Mouse (Mus musculus): ENCODE results near the gene Zfp429. TPM values are rescaled to one million over a fixed set of nuclear protein-coding genes. Genes with fewer than 3 reads are reported as not detected.

Gene Zfp429
- 0.43 and 0.54 TPM in 2 replicates for polyA plus RNA-seq (2012; rRNA removed)

GRCm38 (mm10) chr13:67399183-67399903 lies at the start of gene Zfp429:
Zfp429 (minus strand) TSS chr13:67399819.

GRCm38 (mm10) chr13:67421207-67421857 lies 21.7 kb upstream of the Zfp429 start, which contains the start of gene Zfp459:
Zfp459 (minus strand) TSS chr13:67421418.

GRCm38 (mm10) chr13:67375050-67375911 lies 24.3 kb downstream of the Zfp429 start, which contains the start of the genes Gm28041 and Zfp456:
Gm28041 (minus strand) TSS chr13:67375733.
Zfp456 (minus strand) TSS chr13:67375810.

GRCm38 (mm10) chr13:67360131-67360744 lies 39.4 kb downstream of the Zfp429 start, which contains the start of the genes Gm28044 and Zfp953:
Gm28044 (minus strand) TSS chr13:67360536.
Zfp953 (minus strand) TSS chr13:67360605.

Other genes starting within 250 kb of the Zfp429 start
- 0.15 and 0.16 TPM in 2 replicates for gene Rsl1, start 226.6 kb downstream of the Zfp429 start, polyA plus RNA-seq (2012; rRNA removed)
- gene Zfp455, start 205.3 kb downstream of the Zfp429 start, polyA plus RNA-seq (2012; rRNA removed), result 0.02 TPM in 1 of 2 replicates, not detected in the other
- gene Zfp458, start 121.4 kb downstream of the Zfp429 start, polyA plus RNA-seq (2012; rRNA removed), result 0.04 and 0.17 TPM in 2 replicates
- gene Zfp457, start 93.3 kb downstream of the Zfp429 start, polyA plus RNA-seq (2012; rRNA removed), result 0.13 and 0.19 TPM in 2 replicates
- 0.09 TPM in 2 replicates for gene Zfp595, start 67.2 kb downstream of the Zfp429 start, polyA plus RNA-seq (2012; rRNA removed)
- not detected in 2 replicates for gene Gm28044, start 39.3 kb downstream of the Zfp429 start, polyA plus RNA-seq (2012; rRNA removed)
- 0.02 and 0.03 TPM in 2 replicates for gene Zfp953, start 39.2 kb downstream of the Zfp429 start, polyA plus RNA-seq (2012; rRNA removed)
- not detected in 2 replicates for gene Gm28041, start 24.1 kb downstream of the Zfp429 start, polyA plus RNA-seq (2012; rRNA removed)
- 0.02 TPM in 1 of 2 replicates, not detected in the other for gene Zfp456, start 24.0 kb downstream of the Zfp429 start, polyA plus RNA-seq (2012; rRNA removed)
- 0.03 and 0.14 TPM in 2 replicates for gene Zfp459, start 21.6 kb upstream of the Zfp429 start, polyA plus RNA-seq (2012; rRNA removed)
- gene Zfp874a, start 51.8 kb upstream of the Zfp429 start, polyA plus RNA-seq (2012; rRNA removed), result 0.08 and 0.09 TPM in 2 replicates
- 0.05 and 0.37 TPM in 2 replicates for gene Zfp874b, start 84.4 kb upstream of the Zfp429 start, polyA plus RNA-seq (2012; rRNA removed)
- 0.06 and 0.09 TPM in 2 replicates for gene Zfp58, start 100.7 kb upstream of the Zfp429 start, polyA plus RNA-seq (2012; rRNA removed)
- gene Gm26965, start 126.3 kb upstream of the Zfp429 start, polyA plus RNA-seq (2012; rRNA removed), result not detected in 2 replicates
- 3.0 and 3.3 TPM in 2 replicates for gene Zfp87, start 126.4 kb upstream of the Zfp429 start, polyA plus RNA-seq (2012; rRNA removed)
- 0.05 and 0.66 TPM in 2 replicates for gene Zfp748, start 154.0 kb upstream of the Zfp429 start, polyA plus RNA-seq (2012; rRNA removed)
- gene Zfp729b, start 209.9 kb upstream of the Zfp429 start, polyA plus RNA-seq (2012; rRNA removed), result 0.01 TPM in 2 replicates
- gene Gm49345, start 237.9 kb upstream of the Zfp429 start, polyA plus RNA-seq (2012; rRNA removed), result not detected in 2 replicates
- 0.03 and 0.08 TPM in 2 replicates for gene Zfp729a, start 238.0 kb upstream of the Zfp429 start, polyA plus RNA-seq (2012; rRNA removed)

Data from stomach, adult 2 months (tissue).